Mouse (Mus musculus) urinary bladder, postnatal 4 days (tissue): Measurements from ENCODE around the gene Eps8.

Experiments
- DNase-seq, 2 experiments: peaks; one replicate each; pipeline ENCODE4 v3.0.0; 2021 to 2022; ENCODE audit warnings: low spot score in 2 of 2

Eps8 gene

GRCm38 (mm10) chr6:137613903-137614302, 40.8 kb downstream of the Eps8 start:
- DNase-seq, result peak in 1 of 2 experiments; percentile 54

- DNase-seq, result no peak
These were observed 42.6 kb downstream of the Eps8 start for GRCm38 (mm10) chr6:137612071-137612547.

GRCm38 (mm10) chr6:137608160-137608930, 46.3 kb downstream of the Eps8 start:
- DNase-seq, result no peak

GRCm38 (mm10) chr6:137606541-137606940, 48.1 kb downstream of the Eps8 start:
- no peak for DNase-seq

GRCm38 (mm10) chr6:137604417-137605248, 50.0 kb downstream of the Eps8 start:
- no peak for DNase-seq

- DNase-seq, result no peak
These were observed 56.4 kb downstream of the Eps8 start for GRCm38 (mm10) chr6:137598306-137598705.

- no peak for DNase-seq
These were observed 57.1 kb downstream of the Eps8 start for GRCm38 (mm10) chr6:137597442-137598058.

GRCm38 (mm10) chr6:137592582-137592981, 62.1 kb downstream of the Eps8 start:
- no peak for DNase-seq

GRCm38 (mm10) chr6:137589245-137589618, 65.4 kb downstream of the Eps8 start:
- no peak for DNase-seq

GRCm38 (mm10) chr6:137588481-137589244, 66.0 kb downstream of the Eps8 start:
- DNase-seq, result no peak

GRCm38 (mm10) chr6:137587866-137588265, 66.8 kb downstream of the Eps8 start:
- DNase-seq, result no peak

- no peak for DNase-seq
These were observed 69.4 kb downstream of the Eps8 start for GRCm38 (mm10) chr6:137585229-137585628.

GRCm38 (mm10) chr6:137583056-137583455, 71.6 kb downstream of the Eps8 start:
- DNase-seq, result no peak

GRCm38 (mm10) chr6:137582207-137582889, 72.3 kb downstream of the Eps8 start:
- DNase-seq, result no peak

GRCm38 (mm10) chr6:137581331-137582010, 73.2 kb downstream of the Eps8 start:
- DNase-seq, result no peak

GRCm38 (mm10) chr6:137580503-137580902, 74.2 kb downstream of the Eps8 start:
- no peak for DNase-seq

GRCm38 (mm10) chr6:137576670-137577371, 77.9 kb downstream of the Eps8 start:
- no peak for DNase-seq

- no peak for DNase-seq
These were observed 78.6 kb downstream of the Eps8 start for GRCm38 (mm10) chr6:137576091-137576490.

GRCm38 (mm10) chr6:137573897-137574296, 80.8 kb downstream of the Eps8 start:
- DNase-seq, result no peak

GRCm38 (mm10) chr6:137570718-137571131, 84.0 kb downstream of the Eps8 start:
- no peak for DNase-seq
